Mouse (Mus musculus) bone marrow, adult 2 months (tissue): ENCODE measurements around the gene Creld1.

Experiments used
- CTCF ChIP-seq: fragments of 200-500 bp; IDR thresholded peaks from 2 replicates; pipeline ENCODE4 v1.5.1; 2011; ENCODE audit warnings: low read length, control low read depth; ENCODE audit not compliant: control insufficient read depth, insufficient read depth
- POLR2A ChIP-seq: fragments of 200-500 bp; IDR thresholded peaks from 2 replicates; pipeline ENCODE4 v1.6.1; 2011; ENCODE audit warnings: low read depth, mild to moderate bottlenecking, control low read depth, low read length, borderline replicate concordance; ENCODE audit not compliant: control insufficient read depth

GRCm38 (mm10) chr6:113508272-113508946, 25.3 kb downstream of the Creld1 start:
- TF ChIP-seq POLR2A (no peak), CTCF (no peak)
